Mouse (Mus musculus) testis, adult 2 months (tissue): ENCODE results near the gene Zfp422.

Experiments used
- CTCF ChIP-seq: fragments of 200-500 bp; IDR thresholded peaks from 2 replicates; pipeline ENCODE4 v1.5.1; 2012; ENCODE audit warnings: low read depth, mild to moderate bottlenecking, inconsistent platforms, low read length, moderate library complexity; ENCODE audit not compliant: control insufficient read depth, insufficient read depth, insufficient replicate concordance
- POLR2A ChIP-seq: fragments of 200-500 bp; IDR thresholded peaks from 2 replicates; pipeline ENCODE4 v1.6.1; 2012; ENCODE audit warnings: low read depth, mild to moderate bottlenecking, inconsistent platforms, low read length, moderate library complexity; ENCODE audit not compliant: control insufficient read depth

GRCm38 (mm10) chr6:116629766-116630165 lies 967 bp upstream of the Zfp422 start:
- no peak for TF ChIP-seq CTCF
- TF ChIP-seq POLR2A, result no peak
